Mouse (Mus musculus) liver, embryonic 13.5 days (tissue): ENCODE measurements around the gene 4930432K21Rik. TPM values are rescaled to one million over a fixed set of nuclear protein-coding genes. Genes with fewer than 3 reads are reported as not detected.

Experiments used
- ATAC-seq: fragments of 200-750 bp; cut with Nextera tagmentation; 2 replicates; pipeline ENCODE4 v1.8.0; 2017; ENCODE audit warnings: low read depth, mild to moderate bottlenecking, moderate number of reproducible peaks, moderate library complexity
- DNase-seq: peaks from one replicate; pipeline ENCODE4 v3.0.0; 2022
- H3K27ac ChIP-seq: fragments of 300-500 bp; sonication (generic); 2 replicates; pipeline ENCODE4 v1.5.1; 2015; ENCODE audit warnings: moderate library complexity, mild to moderate bottlenecking, inconsistent platforms
- H3K27me3 ChIP-seq: fragments of 300-500 bp; sonication (generic); 2 replicates; pipeline ENCODE4 v1.6.1; 2015; ENCODE audit warnings: mild to moderate bottlenecking, inconsistent platforms
- H3K36me3 ChIP-seq: fragments of 300-500 bp; sonication (generic); 2 replicates; pipeline ENCODE4 v1.6.1; 2015; ENCODE audit warnings: mild to moderate bottlenecking, inconsistent platforms
- H3K4me1 ChIP-seq: fragments of 300-500 bp; sonication (generic); replicated peaks from 2 replicates; pipeline ENCODE4 v1.6.1; 2015; ENCODE audit warnings: inconsistent platforms
- H3K4me2 ChIP-seq: fragments of 300-500 bp; sonication (generic); 2 replicates; pipeline ENCODE4 v1.6.1; 2015; ENCODE audit warnings: inconsistent platforms, mild to moderate bottlenecking, moderate library complexity
- H3K4me3 ChIP-seq: fragments of 300-500 bp; sonication (generic); replicated peaks from 2 replicates; pipeline ENCODE4 v1.5.1; 2015; ENCODE audit warnings: mild to moderate bottlenecking, inconsistent platforms
- H3K9ac ChIP-seq: fragments of 300-500 bp; sonication (generic); 2 replicates; pipeline ENCODE4 v1.6.1; 2015; ENCODE audit warnings: mild to moderate bottlenecking, inconsistent platforms
- H3K9me3 ChIP-seq: fragments of 300-500 bp; sonication (generic); replicated peaks from 2 replicates; pipeline ENCODE4 v1.6.1; 2016; ENCODE audit warnings: inconsistent platforms
- WGBS: fragments of 180-500 bp; shearing (Covaris S2); methylation state at CpG from one replicate; pipeline ENCODE4 v1.1.7; 2015; ENCODE audit not compliant: insufficient replicate concordance; 5-methylcytosine and 5-hydroxymethylcytosine counted together
- polyA plus RNA-seq: library from polyadenylated mRNA; unstranded; fragments of >200 nt; fragmentation: Nextera tagmentation; extraction: Ambion mirVana; gene quantifications from 2 replicates; pipeline ENCODE4 v1.2.1, GENCODE M21; 2015

The 4930432K21Rik gene
- polyA plus RNA-seq, 1 experiment from 2014 or later = 0.25 TPM

GRCm38 (mm10) chr8:84149181-84149580 lies 1.4 kb downstream of the 4930432K21Rik start:
- DNase-seq = no peak
- Histone ChIP-seq H3K9me3 (no peaks in the 10 kb centered on the region), H3K4me1 (peaks cover 33% of the 10 kb centered on the region), H3K36me3 (peaks cover 1% of the 10 kb centered on the region), H3K9ac (no peak overlapping the region), H3K27me3 (no peaks in the 10 kb centered on the region), H3K27ac (no peak overlapping the region), H3K4me2 (no peak overlapping the region), H3K4me3 (no peak overlapping the region)
- no peak for ATAC-seq
- 59% methylated on average over 3 of the region's 3 CpGs for WGBS

- no peak overlapping the region for H3K4me2 ChIP-seq
- DNase-seq = no peak
- no peaks in the 10 kb centered on the region for H3K27me3 ChIP-seq
- no peak overlapping the region for H3K27ac ChIP-seq
- 77% methylated on average over 4 of the region's 4 CpGs for WGBS
- no peaks in the 10 kb centered on the region for H3K9me3 ChIP-seq
- H3K36me3 ChIP-seq = no peaks in the 10 kb centered on the region
- ATAC-seq = no peak
- no peak overlapping the region for H3K9ac ChIP-seq
- no peak overlapping the region for H3K4me3 ChIP-seq
- no peaks in the 10 kb centered on the region for H3K4me1 ChIP-seq
Observed at GRCm38 (mm10) chr8:84157620-84158019, 9.8 kb downstream of the 4930432K21Rik start.

GRCm38 (mm10) chr8:84167696-84168095 lies 19.9 kb downstream of the 4930432K21Rik start:
- no peaks in the 10 kb centered on the region for H3K9me3 ChIP-seq
- no peak overlapping the region for H3K27ac ChIP-seq
- H3K9ac ChIP-seq = no peak overlapping the region
- ATAC-seq (peak; percentile 69), DNase-seq (no peak)
- H3K4me2 ChIP-seq = no peak overlapping the region
- no peak overlapping the region for H3K4me3 ChIP-seq
- WGBS = 48% methylated on average over 2 of the region's 2 CpGs
- H3K4me1 ChIP-seq = peaks cover 9% of the 10 kb centered on the region; the same call in 1 of the 2 replicates
- no peaks in the 10 kb centered on the region for H3K36me3 ChIP-seq
- H3K27me3 ChIP-seq = 0 out of 2 replicates have a peak, but pooled peaks cover 3% of the 10 kb centered on the region

- H3K27me3 ChIP-seq = 0 out of 2 replicates have a peak, but pooled peaks cover 3% of the 10 kb centered on the region
- DNase-seq = no peak
- no peak overlapping the region for H3K9ac ChIP-seq
- no peaks in the 10 kb centered on the region for H3K36me3 ChIP-seq
- no peak overlapping the region for H3K4me3 ChIP-seq
- no peaks in the 10 kb centered on the region for H3K9me3 ChIP-seq
- H3K4me2 ChIP-seq = no peak overlapping the region
- ATAC-seq = no peak
- WGBS = 67% methylated on average over 5 of the region's 5 CpGs
- H3K4me1 ChIP-seq = peaks cover 9% of the 10 kb centered on the region; the same call in 1 of the 2 replicates
- no peak overlapping the region for H3K27ac ChIP-seq
Observed at GRCm38 (mm10) chr8:84170096-84170495, 22.3 kb downstream of the 4930432K21Rik start.

- no peak overlapping the region for H3K4me3 ChIP-seq
- no peak overlapping the region for H3K27ac ChIP-seq
- ATAC-seq = no peak
- H3K9me3 ChIP-seq = no peaks in the 10 kb centered on the region
- no peak overlapping the region for H3K4me2 ChIP-seq
- DNase-seq = no peak
- H3K27me3 ChIP-seq = no peaks in the 10 kb centered on the region
- H3K9ac ChIP-seq = no peak overlapping the region
- H3K4me1 ChIP-seq = peaks cover 11% of the 10 kb centered on the region
- no peaks in the 10 kb centered on the region for H3K36me3 ChIP-seq
- 70% methylated on average over 6 of the region's 6 CpGs for WGBS
Observed at GRCm38 (mm10) chr8:84173861-84174260, 26.0 kb downstream of the 4930432K21Rik start.

- H3K4me2 ChIP-seq = no peak overlapping the region
Observed at GRCm38 (mm10) chr8:84176560-84176959, 28.7 kb downstream of the 4930432K21Rik start.

GRCm38 (mm10) chr8:84177405-84177804 lies 29.6 kb downstream of the 4930432K21Rik start:
- H3K4me1 ChIP-seq = peaks cover 33% of the 10 kb centered on the region
- DNase-seq (no peak), ATAC-seq (no peak)
- no peak overlapping the region for H3K9ac ChIP-seq
- H3K9me3 ChIP-seq = no peaks in the 10 kb centered on the region
- no peak overlapping the region for H3K4me3 ChIP-seq
- no peaks in the 10 kb centered on the region for H3K36me3 ChIP-seq
- H3K27ac ChIP-seq = no peak overlapping the region
- WGBS = 67% methylated on average over 3 of the region's 3 CpGs
- H3K27me3 ChIP-seq = peaks cover 10% of the 10 kb centered on the region
- H3K4me2 ChIP-seq = no peak overlapping the region

More at GRCm38 (mm10) chr8:84176560-84176959, 28.7 kb downstream of the 4930432K21Rik start:
- no peak overlapping the region for H3K27ac ChIP-seq
- no peaks in the 10 kb centered on the region for H3K36me3 ChIP-seq
- WGBS = 5% methylated on average over 3 of the region's 3 CpGs
- no peak overlapping the region for H3K4me3 ChIP-seq
- H3K9me3 ChIP-seq = no peaks in the 10 kb centered on the region
- ATAC-seq = no peak
- H3K9ac ChIP-seq = no peak overlapping the region
- 0 out of 2 replicates have a peak, but pooled peaks cover 6% of the 10 kb centered on the region for H3K27me3 ChIP-seq
- no peak for DNase-seq
- H3K4me1 ChIP-seq = peaks cover 27% of the 10 kb centered on the region

- H3K4me1 ChIP-seq = peaks cover 43% of the 10 kb centered on the region
- no peaks in the 10 kb centered on the region for H3K36me3 ChIP-seq
- 70% methylated on average over 8 of the region's 8 CpGs for WGBS
Observed at GRCm38 (mm10) chr8:84178592-84178991, 30.8 kb downstream of the 4930432K21Rik start.

GRCm38 (mm10) chr8:84179946-84180345 lies 32.1 kb downstream of the 4930432K21Rik start:
- Histone ChIP-seq H3K27me3 (peaks cover 36% of the 10 kb centered on the region), H3K4me1 (peaks cover 52% of the 10 kb centered on the region), H3K9me3 (no peaks in the 10 kb centered on the region), H3K36me3 (no peaks in the 10 kb centered on the region), H3K27ac (no peak overlapping the region), H3K4me2 (peak overlapping the region; percentile 47), H3K9ac (peak overlapping the region; percentile 43; the same call in 1 of the 2 replicates), H3K4me3 (no peak overlapping the region; the same call in 1 of the 2 replicates)
- ATAC-seq (no peak; the same call in 1 of the 2 replicates), DNase-seq (no peak)
- WGBS = 37% methylated on average over 4 of the region's 4 CpGs

More at GRCm38 (mm10) chr8:84178592-84178991, 30.8 kb downstream of the 4930432K21Rik start:
- H3K4me3 ChIP-seq = no peak overlapping the region
- H3K9ac ChIP-seq = no peak overlapping the region
- H3K27me3 ChIP-seq = peaks cover 22% of the 10 kb centered on the region
- DNase-seq (no peak), ATAC-seq (no peak)
- H3K27ac ChIP-seq = no peak overlapping the region
- H3K4me2 ChIP-seq = no peak overlapping the region
- H3K9me3 ChIP-seq = no peaks in the 10 kb centered on the region

- 10% methylated on average over 16 of the region's 16 CpGs for WGBS
- ATAC-seq (peak; percentile 34), DNase-seq (no peak)
- Histone ChIP-seq H3K4me3 (no peak overlapping the region; the same call in 1 of the 2 replicates), H3K9me3 (no peaks in the 10 kb centered on the region), H3K9ac (peak overlapping the region; percentile 43; the same call in 1 of the 2 replicates), H3K36me3 (no peaks in the 10 kb centered on the region), H3K27ac (no peak overlapping the region; the same call in 1 of the 2 replicates), H3K4me2 (peak overlapping the region; percentile 47), H3K27me3 (peaks cover 40% of the 10 kb centered on the region), H3K4me1 (peaks cover 52% of the 10 kb centered on the region)
Observed at GRCm38 (mm10) chr8:84180530-84181190, 32.8 kb downstream of the 4930432K21Rik start.

GRCm38 (mm10) chr8:84182833-84183232 lies 35.0 kb downstream of the 4930432K21Rik start:
- no peak for DNase-seq
- Histone ChIP-seq H3K9ac (no peak overlapping the region), H3K36me3 (no peaks in the 10 kb centered on the region), H3K4me3 (peak overlapping the region; percentile 64), H3K4me2 (peak overlapping the region; percentile 77), H3K9me3 (no peaks in the 10 kb centered on the region), H3K4me1 (peaks cover 55% of the 10 kb centered on the region), H3K27ac (no peak overlapping the region), H3K27me3 (peaks cover 40% of the 10 kb centered on the region)
- WGBS = 55% methylated on average over 4 of the region's 4 CpGs
- ATAC-seq = no peak
